Mouse (Mus musculus) liver, embryonic 13.5 days (tissue): Measurements from ENCODE around the gene Zfyve21. TPM values are rescaled to one million over a fixed set of nuclear protein-coding genes. Genes with fewer than 3 reads are reported as not detected.

Experiments
- ATAC-seq: fragments of 200-750 bp; cut with Nextera tagmentation; 2 replicates; pipeline ENCODE4 v1.8.0; 2017; ENCODE audit warnings: low read depth, mild to moderate bottlenecking, moderate number of reproducible peaks, moderate library complexity
- DNase-seq: peaks from one replicate; pipeline ENCODE4 v3.0.0; 2022
- H3K27ac ChIP-seq: fragments of 300-500 bp; sonication (generic); 2 replicates; pipeline ENCODE4 v1.5.1; 2015; ENCODE audit warnings: moderate library complexity, mild to moderate bottlenecking, inconsistent platforms
- H3K27me3 ChIP-seq: fragments of 300-500 bp; sonication (generic); 2 replicates; pipeline ENCODE4 v1.6.1; 2015; ENCODE audit warnings: mild to moderate bottlenecking, inconsistent platforms
- H3K36me3 ChIP-seq: fragments of 300-500 bp; sonication (generic); 2 replicates; pipeline ENCODE4 v1.6.1; 2015; ENCODE audit warnings: mild to moderate bottlenecking, inconsistent platforms
- H3K4me1 ChIP-seq: fragments of 300-500 bp; sonication (generic); replicated peaks from 2 replicates; pipeline ENCODE4 v1.6.1; 2015; ENCODE audit warnings: inconsistent platforms
- H3K4me2 ChIP-seq: fragments of 300-500 bp; sonication (generic); 2 replicates; pipeline ENCODE4 v1.6.1; 2015; ENCODE audit warnings: inconsistent platforms, mild to moderate bottlenecking, moderate library complexity
- H3K4me3 ChIP-seq: fragments of 300-500 bp; sonication (generic); replicated peaks from 2 replicates; pipeline ENCODE4 v1.5.1; 2015; ENCODE audit warnings: mild to moderate bottlenecking, inconsistent platforms
- H3K9ac ChIP-seq: fragments of 300-500 bp; sonication (generic); 2 replicates; pipeline ENCODE4 v1.6.1; 2015; ENCODE audit warnings: mild to moderate bottlenecking, inconsistent platforms
- H3K9me3 ChIP-seq: fragments of 300-500 bp; sonication (generic); replicated peaks from 2 replicates; pipeline ENCODE4 v1.6.1; 2016; ENCODE audit warnings: inconsistent platforms
- WGBS: fragments of 180-500 bp; shearing (Covaris S2); methylation state at CpG from one replicate; pipeline ENCODE4 v1.1.7; 2015; ENCODE audit not compliant: insufficient replicate concordance; 5-methylcytosine and 5-hydroxymethylcytosine counted together
- polyA plus RNA-seq: library from polyadenylated mRNA; unstranded; fragments of >200 nt; fragmentation: Nextera tagmentation; extraction: Ambion mirVana; gene quantifications from 2 replicates; pipeline ENCODE4 v1.2.1, GENCODE M21; 2015

The Zfyve21 gene
- polyA plus RNA-seq: 53.3 and 54.7 TPM in 2 replicates

GRCm38 (mm10) chr12:111813766-111814617, at the start of gene Zfyve21, which contains the start of gene Xrcc3:
Gene Zfyve21 (plus strand): TSS chr12:111814170.
Gene Xrcc3 (minus strand): TSS chr12:111813873.
- Histone ChIP-seq H3K27me3 (no peaks in the 10 kb centered on the region), H3K4me3 (peak within 1 kb of the TSS; percentile 82), H3K4me2 (peak within 1 kb of the TSS; percentile 93), H3K4me1 (peaks cover 83% of the 10 kb centered on the region), H3K9me3 (no peaks in the 10 kb centered on the region), H3K9ac (peak within 1 kb of the TSS; percentile 87), H3K36me3 (peaks cover 37% of the 10 kb centered on the region), H3K27ac (peak within 1 kb of the TSS; percentile 97)
- ATAC-seq (peak; percentile 92), DNase-seq (peak; percentile 99)
- WGBS: under 1% methylated on average over 87 of the region's 87 CpGs

GRCm38 (mm10) chr12:111766313-111767236, 47.4 kb upstream of the Zfyve21 start:
- Histone ChIP-seq H3K4me1 (peaks cover 47% of the 10 kb centered on the region), H3K36me3 (peaks cover 29% of the 10 kb centered on the region), H3K4me2 (no peak overlapping the region), H3K9me3 (no peaks in the 10 kb centered on the region), H3K4me3 (no peak overlapping the region), H3K9ac (no peak overlapping the region), H3K27me3 (no peaks in the 10 kb centered on the region), H3K27ac (no peak overlapping the region)
- DNase-seq (no peak), ATAC-seq (no peak)
- 73% methylated on average over 16 of the region's 16 CpGs for WGBS

- H3K4me1 ChIP-seq: peaks cover 35% of the 10 kb centered on the region
- no peaks in the 10 kb centered on the region for H3K9me3 ChIP-seq
- WGBS: 78% methylated on average over 10 of the region's 10 CpGs
These were observed 45.5 kb upstream of the Zfyve21 start for GRCm38 (mm10) chr12:111768322-111768928.

GRCm38 (mm10) chr12:111769306-111769705, 44.7 kb upstream of the Zfyve21 start:
- no peak overlapping the region for H3K9ac ChIP-seq
- H3K4me1 ChIP-seq: peaks cover 34% of the 10 kb centered on the region
- WGBS: 50% methylated on average over 10 of the region's 10 CpGs
- no peak overlapping the region for H3K27ac ChIP-seq
- H3K4me3 ChIP-seq: no peak overlapping the region
- no peaks in the 10 kb centered on the region for H3K9me3 ChIP-seq
- ATAC-seq: 0 out of 2 replicates have a peak, but pooled peaks have one; percentile 26
- H3K4me2 ChIP-seq: no peak overlapping the region
- no peak for DNase-seq
- H3K36me3 ChIP-seq: peaks cover 47% of the 10 kb centered on the region
- H3K27me3 ChIP-seq: no peaks in the 10 kb centered on the region

More at GRCm38 (mm10) chr12:111768322-111768928, 45.5 kb upstream of the Zfyve21 start:
- Histone ChIP-seq H3K36me3 (peaks cover 40% of the 10 kb centered on the region), H3K27ac (no peak overlapping the region), H3K27me3 (no peaks in the 10 kb centered on the region), H3K9ac (no peak overlapping the region), H3K4me2 (no peak overlapping the region), H3K4me3 (no peak overlapping the region)
- ATAC-seq: no peak
- no peak for DNase-seq

GRCm38 (mm10) chr12:111769816-111770577, 44.0 kb upstream of the Zfyve21 start:
- H3K27ac ChIP-seq: no peak overlapping the region
- H3K9ac ChIP-seq: no peak overlapping the region
- H3K36me3 ChIP-seq: peaks cover 54% of the 10 kb centered on the region
- H3K9me3 ChIP-seq: no peaks in the 10 kb centered on the region
- peaks cover 34% of the 10 kb centered on the region for H3K4me1 ChIP-seq
- no peaks in the 10 kb centered on the region for H3K27me3 ChIP-seq
- no peak for DNase-seq
- 70% methylated on average over 8 of the region's 9 CpGs for WGBS
- H3K4me3 ChIP-seq: no peak overlapping the region
- H3K4me2 ChIP-seq: no peak overlapping the region
- no peak for ATAC-seq

GRCm38 (mm10) chr12:111770651-111771050, 43.3 kb upstream of the Zfyve21 start:
- no peak overlapping the region for H3K4me2 ChIP-seq
- ATAC-seq (no peak), DNase-seq (no peak)
- H3K4me3 ChIP-seq: no peak overlapping the region
- H3K4me1 ChIP-seq: peaks cover 32% of the 10 kb centered on the region
- peaks cover 61% of the 10 kb centered on the region for H3K36me3 ChIP-seq
- H3K27ac ChIP-seq: no peak overlapping the region
- WGBS: 79% methylated on average over 10 of the region's 10 CpGs
- no peaks in the 10 kb centered on the region for H3K9me3 ChIP-seq
- H3K27me3 ChIP-seq: no peaks in the 10 kb centered on the region
- H3K9ac ChIP-seq: no peak overlapping the region

- ATAC-seq (no peak), DNase-seq (no peak)
- Histone ChIP-seq H3K36me3 (peaks cover 83% of the 10 kb centered on the region), H3K9ac (no peak overlapping the region), H3K4me3 (no peak overlapping the region), H3K9me3 (no peaks in the 10 kb centered on the region), H3K4me1 (peaks cover 10% of the 10 kb centered on the region), H3K27me3 (no peaks in the 10 kb centered on the region), H3K27ac (no peak overlapping the region), H3K4me2 (no peak overlapping the region)
- WGBS: 91% methylated on average over 16 of the region's 16 CpGs
These were observed 39.8 kb upstream of the Zfyve21 start for GRCm38 (mm10) chr12:111774156-111774555.

GRCm38 (mm10) chr12:111774845-111775244, 39.1 kb upstream of the Zfyve21 start:
- Histone ChIP-seq H3K4me3 (no peak overlapping the region), H3K27me3 (no peaks in the 10 kb centered on the region), H3K27ac (no peak overlapping the region), H3K36me3 (peaks cover 86% of the 10 kb centered on the region), H3K4me1 (peaks cover 3% of the 10 kb centered on the region; the same call in 1 of the 2 replicates), H3K4me2 (no peak overlapping the region), H3K9me3 (no peaks in the 10 kb centered on the region), H3K9ac (no peak overlapping the region)
- WGBS: 90% methylated on average over 15 of the region's 15 CpGs
- ATAC-seq: no peak
- no peak for DNase-seq

- ATAC-seq: no peak
- peaks cover 98% of the 10 kb centered on the region for H3K36me3 ChIP-seq
- WGBS: 86% methylated on average over 13 of the region's 13 CpGs
These were observed 36.1 kb upstream of the Zfyve21 start for GRCm38 (mm10) chr12:111777919-111778318.

GRCm38 (mm10) chr12:111779544-111779943, 34.4 kb upstream of the Zfyve21 start:
- ATAC-seq (0 out of 2 replicates have a peak, but pooled peaks have one; percentile 6), DNase-seq (no peak)
- WGBS: 97% methylated on average over 1 of the region's 1 CpGs
- H3K4me3 ChIP-seq: no peak overlapping the region
- peaks cover 95% of the 10 kb centered on the region for H3K36me3 ChIP-seq
- H3K4me2 ChIP-seq: no peak overlapping the region
- H3K4me1 ChIP-seq: 0 out of 2 replicates have a peak, but pooled peaks cover 7% of the 10 kb centered on the region
- H3K27me3 ChIP-seq: no peaks in the 10 kb centered on the region
- H3K9ac ChIP-seq: no peak overlapping the region
- H3K27ac ChIP-seq: no peak overlapping the region
- H3K9me3 ChIP-seq: no peaks in the 10 kb centered on the region

More at GRCm38 (mm10) chr12:111777919-111778318, 36.1 kb upstream of the Zfyve21 start:
- Histone ChIP-seq H3K27me3 (no peaks in the 10 kb centered on the region), H3K4me2 (no peak overlapping the region), H3K4me3 (no peak overlapping the region), H3K27ac (no peak overlapping the region), H3K4me1 (no peaks in the 10 kb centered on the region), H3K9ac (no peak overlapping the region), H3K9me3 (no peaks in the 10 kb centered on the region)
- DNase-seq: no peak
